Mouse (Mus musculus) CH12.LX (cell line): ENCODE data around the gene Foxm1. TPM values are rescaled to one million over a fixed set of nuclear protein-coding genes. Genes with fewer than 3 reads are reported as not detected.

ENCODE experiments used
- DNase-seq: peaks from one replicate; pipeline ENCODE4 v3.0.0-alpha.2; 2013; ENCODE audit errors: extremely low read depth
- H3K27ac ChIP-seq: 2 replicates; pipeline ENCODE4 v1.5.1; 2012; ENCODE audit warnings: low read depth, mild to moderate bottlenecking, control low read depth, moderate library complexity; ENCODE audit not compliant: insufficient read depth
- H3K27me3 ChIP-seq: replicated peaks from 2 replicates; pipeline ENCODE3; 2012; ENCODE audit warnings: inconsistent platforms
- H3K36me3 ChIP-seq, 2 experiments: replicated peaks in 1 of 2; 2 replicates each; pipeline versions ENCODE3 to v1.6.1; 2012; ENCODE audit warnings: inconsistent platforms in 1 of 2, low read length in 1 of 2, mild to moderate bottlenecking in 1 of 2, mixed read lengths in 1 of 2, moderate library complexity in 1 of 2; ENCODE audit not compliant: control insufficient read depth in 1 of 2, insufficient read depth in 1 of 2
- H3K4me1 ChIP-seq, 2 experiments: 2 replicates each; pipeline ENCODE4 v1.6.1; 2012; ENCODE audit warnings: inconsistent platforms in 1 of 2, moderate library complexity in 1 of 2; ENCODE audit not compliant: insufficient read depth in 2 of 2, control insufficient read depth in 1 of 2
- H3K4me2 ChIP-seq: 2 replicates; pipeline ENCODE4 v1.6.1; 2012; ENCODE audit warnings: low read depth, mild to moderate bottlenecking, control low read depth; ENCODE audit not compliant: poor library complexity, insufficient read depth, severe bottlenecking
- H3K4me3 ChIP-seq, 3 experiments: fragments of 150-350 bp in 1 of 3; sonication (generic) in 1 of 3; replicated peaks in 1 of 3; 2 replicates each; pipeline versions ENCODE3 to v1.5.1; 2011 to 2012; ENCODE audit warnings: low read depth in 2 of 3, low read length in 2 of 3, mild to moderate bottlenecking in 2 of 3, moderate library complexity in 2 of 3, control low read depth in 1 of 3, improper control_type of control experiment in 1 of 3, inconsistent platforms in 1 of 3, mixed read lengths in 1 of 3; ENCODE audit not compliant: poor library complexity in 1 of 3
- H3K79me2 ChIP-seq: replicated peaks from 2 replicates; pipeline ENCODE4 v1.6.1; 2012; ENCODE audit warnings: mild to moderate bottlenecking, moderate library complexity; ENCODE audit not compliant: control insufficient read depth, poor library complexity, insufficient read depth, severe bottlenecking; ENCODE audit errors: extremely low read depth
- H3K9ac ChIP-seq: 2 replicates; pipeline ENCODE4 v1.6.1; 2012; ENCODE audit warnings: low read depth, mild to moderate bottlenecking, control low read depth, moderate library complexity; ENCODE audit not compliant: insufficient read depth
- H3K9me3 ChIP-seq: replicated peaks from 2 replicates; pipeline ENCODE3; 2012; ENCODE audit warnings: low read length, inconsistent platforms, mixed read lengths
- BHLHE40 ChIP-seq: IDR thresholded peaks from 2 replicates; pipeline ENCODE4 v1.6.1; 2011; ENCODE audit warnings: mild to moderate bottlenecking, low read depth, low read length, improper control_type of control experiment
- CHD1 ChIP-seq: IDR thresholded peaks from 2 replicates; pipeline ENCODE4 v1.6.1; 2012; ENCODE audit warnings: low read depth, low read length, improper control_type of control experiment, inconsistent platforms
- EP300 ChIP-seq: IDR thresholded peaks from 2 replicates; pipeline ENCODE4 v1.6.1; 2011; ENCODE audit warnings: low read length, improper control_type of control experiment
- GABPA ChIP-seq: IDR thresholded peaks from 2 replicates; pipeline ENCODE4 v1.6.1; 2012; ENCODE audit warnings: low read depth, low read length, improper control_type of control experiment, inconsistent platforms; ENCODE audit not compliant: insufficient replicate concordance
- MAX ChIP-seq: IDR thresholded peaks from 2 replicates; pipeline ENCODE4 v1.6.1; 2011; ENCODE audit warnings: low read length, improper control_type of control experiment
- MYC ChIP-seq: IDR thresholded peaks from 2 replicates; pipeline ENCODE4 v1.6.1; 2011; ENCODE audit warnings: low read depth, mild to moderate bottlenecking, improper control_type of control experiment, low read length
- RAD21 ChIP-seq: IDR thresholded peaks from 2 replicates; pipeline ENCODE4 v1.6.1; 2011; ENCODE audit warnings: low read depth, mild to moderate bottlenecking, low read length, improper control_type of control experiment, moderate library complexity
- TCF12 ChIP-seq: IDR thresholded peaks from 2 replicates; pipeline ENCODE4 v1.6.1; 2014; ENCODE audit warnings: low read depth, mild to moderate bottlenecking, inconsistent platforms, low read length, improper control_type of control experiment
- UBTF ChIP-seq: IDR thresholded peaks from 2 replicates; pipeline ENCODE4 v1.6.1; 2012; ENCODE audit warnings: low read depth, mild to moderate bottlenecking, inconsistent platforms, low read length, improper control_type of control experiment, moderate library complexity
- USF1 ChIP-seq: IDR thresholded peaks from 2 replicates; pipeline ENCODE4 v1.6.1; 2014; ENCODE audit warnings: low read depth, mild to moderate bottlenecking, inconsistent platforms, low read length, improper control_type of control experiment
- ZC3H11A ChIP-seq: IDR thresholded peaks from 2 replicates; pipeline ENCODE4 v1.6.1; 2012; ENCODE audit warnings: low read depth, mild to moderate bottlenecking, inconsistent platforms, low read length, improper control_type of control experiment
- dilution Hi-C: fragments of 300-500 bp; cut with MboI; formaldehyde crosslinking; loops from 2 replicates; pipeline ENCODE4 v1.14.3; 2020; ENCODE audit warnings: low sequenced_read_pairs; ENCODE audit not compliant: extremely low pct_unique_long_range_greater_than_20kb, extremely low pct_ligation_motif_present
- in situ Hi-C: fragments of 300-500 bp; cut with MboI; formaldehyde crosslinking; loops from 3 replicates; pipeline ENCODE4 v1.14.3; 2019; ENCODE audit warnings: low sequenced_read_pairs, low pct_ligation_motif_present, low pct_unique_long_range_greater_than_20kb, mixed read lengths
- polyA plus RNA-seq: library from polyadenylated mRNA; unstranded; fragments of >175 nt; gene quantifications from 2 replicates; pipeline ENCODE4 v1.2.1, GENCODE M21; 2012; ENCODE audit warnings: low read depth; ENCODE audit not compliant: insufficient read length
- total RNA-seq, 2 experiments: library from RNA; depleted of rRNA; stranded (reverse); fragments of 300-350 nt in 1 of 2; fragments of >200 nt in 1 of 2; gene quantifications; 2 replicates each; pipeline ENCODE4 v1.2.3; 2012 to 2014

Gene Foxm1
- total and polyA plus RNA-seq, 3 experiments: 6.0 to 41.0 (median 16.8) TPM

- H3K9ac ChIP-seq: no peak overlapping the region
- TF ChIP-seq USF1 (no peak), CHD1 (no peak), ZC3H11A (no peak), RAD21 (no peak)
Measured at GRCm38 (mm10) chr6:128397574-128398261, 35.0 kb downstream of the Foxm1 start.

GRCm38 (mm10) chr6:128398996-128399395 lies 36.2 kb downstream of the Foxm1 start, which contains the start of gene Nrip2:
Gene Nrip2, plus strand, starts transcription at chr6:128399296.
- Histone ChIP-seq H3K4me2 (no peak within 1 kb of the TSS), H3K9me3 (no peaks in the 10 kb centered on the region), H3K4me3 (no peak within 1 kb of the TSS), H3K27ac (no peak within 1 kb of the TSS), H3K36me3 (no peaks in the 10 kb centered on the region), H3K27me3 (no peaks in the 10 kb centered on the region), H3K79me2 (no peaks in the 10 kb centered on the region), H3K4me1 (no peaks in the 10 kb centered on the region), H3K9ac (no peak within 1 kb of the TSS)
- in situ Hi-C loops: no loop called here
- no peak for DNase-seq
- TF ChIP-seq MAX: no peak
- dilution Hi-C loops: no loop called here

More at GRCm38 (mm10) chr6:128397574-128398261, 35.0 kb downstream of the Foxm1 start:
- no peak overlapping the region for H3K4me2 ChIP-seq
- H3K4me3 ChIP-seq: no peak overlapping the region
- H3K9me3 ChIP-seq: no peaks in the 10 kb centered on the region
- dilution Hi-C loops (no loop called here), in situ Hi-C loops (no loop called here)
- H3K4me1 ChIP-seq: no peaks in the 10 kb centered on the region
- H3K36me3 ChIP-seq: no peaks in the 10 kb centered on the region
- H3K27ac ChIP-seq: no peak overlapping the region
- no peak for DNase-seq
- H3K27me3 ChIP-seq: no peaks in the 10 kb centered on the region
- no peaks in the 10 kb centered on the region for H3K79me2 ChIP-seq

- dilution Hi-C loops: no loop called here
- in situ Hi-C loops: no loop called here
- Histone ChIP-seq H3K79me2 (no peaks in the 10 kb centered on the region), H3K4me3 (no peak overlapping the region), H3K36me3 (peaks cover 0 to 2% of the 10 kb centered on the region in 2 experiments), H3K27me3 (no peaks in the 10 kb centered on the region), H3K4me2 (no peak overlapping the region), H3K9ac (no peak overlapping the region), H3K9me3 (no peaks in the 10 kb centered on the region), H3K27ac (no peak overlapping the region), H3K4me1 (no peaks in the 10 kb centered on the region)
- TF ChIP-seq EP300 (no peak), UBTF (no peak), TCF12 (no peak), GABPA (no peak), BHLHE40 (no peak), MYC (no peak), MAX (no peak)
- no peak for DNase-seq
Measured at GRCm38 (mm10) chr6:128399421-128400185, 36.8 kb downstream of the Foxm1 start.
